Mouse (Mus musculus): ENCODE data around the gene Anapc2. TPM values are rescaled to one million over a fixed set of nuclear protein-coding genes. Genes with fewer than 3 reads are reported as not detected.

The Anapc2 gene
- total RNA-seq, 2 experiments from 2014 or later = 83.0 to 83.3 TPM

- no peak for DNase-seq
These were observed 32.6 kb downstream of the Anapc2 start for GRCm38 (mm10) chr2:25304657-25305541.

GRCm38 (mm10) chr2:25305587-25306359 is 33.5 kb downstream of the Anapc2 start:
- DNase-seq = no peak

- no peak for DNase-seq
These were observed 37.9 kb downstream of the Anapc2 start for GRCm38 (mm10) chr2:25310180-25310579.

GRCm38 (mm10) chr2:25310969-25311368 is 38.7 kb downstream of the Anapc2 start:
- DNase-seq = no peak

- no peak for DNase-seq
These were observed 39.2 kb downstream of the Anapc2 start for GRCm38 (mm10) chr2:25311491-25311891.

- peak; percentile 51 to 67 for DNase-seq
These were observed 46.1 kb downstream of the Anapc2 start for GRCm38 (mm10) chr2:25318119-25318966.

GRCm38 (mm10) chr2:25318971-25319773 is 46.9 kb downstream of the Anapc2 start, which contains the start of gene Grin1:
Grin1 (minus strand) TSS chr2:25319187.
- peak; percentile 86 to 88 for DNase-seq

- no peak for DNase-seq
These were observed 47.8 kb downstream of the Anapc2 start for GRCm38 (mm10) chr2:25320084-25320483.

- DNase-seq = no peak
These were observed 53.8 kb downstream of the Anapc2 start for GRCm38 (mm10) chr2:25326036-25326435.

GRCm38 (mm10) chr2:25328440-25328839 is 56.2 kb downstream of the Anapc2 start:
- no peak for DNase-seq

- DNase-seq = no peak
These were observed 59.2 kb downstream of the Anapc2 start for GRCm38 (mm10) chr2:25331470-25331869.

- peak; percentile 100 for DNase-seq
These were observed 60.2 kb downstream of the Anapc2 start, which contains the start of gene Man1b1 for GRCm38 (mm10) chr2:25332286-25333160. Man1b1 (plus strand) TSS chr2:25332338.

- no peak for DNase-seq
These were observed 61.3 kb downstream of the Anapc2 start for GRCm38 (mm10) chr2:25333569-25333968.

Other genes starting within 250 kb of the Anapc2 start
- gene Nsmf, start 218.1 kb upstream of the Anapc2 start, total RNA-seq (2021) = 100 to 1,000 TPM; 948 to 958 TPM
- gene Entpd8, start 192.2 kb upstream of the Anapc2 start, total RNA-seq (2021) = not detected
- not detected for gene Noxa1, start 177.3 kb upstream of the Anapc2 start, total RNA-seq (2021)
- 10 to 100 TPM; 21.3 to 21.5 TPM for gene Nrarp, start 91.7 kb upstream of the Anapc2 start, total RNA-seq (2021)
- gene Tor4a, start 75.6 kb upstream of the Anapc2 start, total RNA-seq (2021) = 1 to 10 TPM; 1.3 to 1.8 TPM
- 10 to 100 TPM; 55.1 to 58.1 TPM for gene Nelfb, start 61.0 kb upstream of the Anapc2 start, total RNA-seq (2021)
- not detected for gene Stpg3, start 57.8 kb upstream of the Anapc2 start, total RNA-seq (2021)
- not detected for gene Fam166a, start 53.7 kb upstream of the Anapc2 start, total RNA-seq (2021)
- 100 to 1,000 TPM; 309 to 323 TPM for gene Tubb4b, start 47.8 kb upstream of the Anapc2 start, total RNA-seq (2021)
- not detected for gene Slc34a3, start 38.1 kb upstream of the Anapc2 start, total RNA-seq (2021)
- not detected for gene Rnf224, start 35.7 kb upstream of the Anapc2 start, total RNA-seq (2021)
- gene Rnf208, start 30.2 kb upstream of the Anapc2 start, total RNA-seq (2021) = 100 to 1,000 TPM; 223 to 232 TPM
- gene Cysrt1, start 30.0 kb upstream of the Anapc2 start, total RNA-seq (2021) = not detected
- gene AL732309.1, start 25.6 kb upstream of the Anapc2 start, total RNA-seq (2021) = 1 to 10 TPM; 2.2 to 4.4 TPM
- gene Tmem203, start 17.0 kb upstream of the Anapc2 start, total RNA-seq (2021) = 10 to 100 TPM; 35.5 to 40.4 TPM
- gene Tprn, start 9.9 kb upstream of the Anapc2 start, total RNA-seq (2021) = 10 to 100 TPM; 19.4 to 23.1 TPM
- gene Ssna1, start within 50 bp of the Anapc2 start, total RNA-seq (2021) = 10 to 100 TPM; 65.0 to 69.4 TPM
- gene Tmem210, start 15.7 kb downstream of the Anapc2 start, total RNA-seq (2021) = not detected
- not detected for gene Lrrc26, start 17.4 kb downstream of the Anapc2 start, total RNA-seq (2021)
- gene Grin1, start 46.7 kb downstream of the Anapc2 start, total RNA-seq (2021) = 100 to 1,000 TPM; 420 to 431 TPM
- gene Man1b1, start 59.9 kb downstream of the Anapc2 start, total RNA-seq (2021) = 10 to 100 TPM; 50.6 to 52.3 TPM
- 10 to 100 TPM; 26.1 to 38.4 TPM for gene Dpp7, start 83.9 kb downstream of the Anapc2 start, total RNA-seq (2021)
- gene Uap1l1, start 93.2 kb downstream of the Anapc2 start, total RNA-seq (2021) = 10 to 100 TPM; 10.8 to 13.8 TPM
- 1 to 10 TPM; 3.7 to 4.6 TPM for gene Sapcd2, start 99.8 kb downstream of the Anapc2 start, total RNA-seq (2021)
- gene Entpd2, start 123.4 kb downstream of the Anapc2 start, total RNA-seq (2021) = 10 to 100 TPM; 14.9 to 16.1 TPM
- gene Npdc1, start 126.9 kb downstream of the Anapc2 start, total RNA-seq (2021) = 100 to 1,000 TPM; 422 to 431 TPM
- under 1 TPM; 0.87 to 0.94 TPM for gene Fut7, start 150.8 kb downstream of the Anapc2 start, total RNA-seq (2021)
- gene Abca2, start 156.2 kb downstream of the Anapc2 start, total RNA-seq (2021) = 100 to 1,000 TPM; 147 to 167 TPM
- gene Clic3, start 184.4 kb downstream of the Anapc2 start, total RNA-seq (2021) = under 1 TPM in 1 of 2 experiments, not detected in 1; 0.66 TPM
- gene Paxx, start 188.6 kb downstream of the Anapc2 start, total RNA-seq (2021) = 10 to 100 TPM; 46.2 to 62.8 TPM
- gene Ptgds, start 197.6 kb downstream of the Anapc2 start, total RNA-seq (2021) = 100 to 1,000 TPM; 435 to 800 TPM
- not detected for gene Lcn12, start 221.4 kb downstream of the Anapc2 start, total RNA-seq (2021)
- gene Fbxw5, start 228.3 kb downstream of the Anapc2 start, total RNA-seq (2021) = 100 to 1,000 TPM; 115 to 116 TPM
- 1 to 10 TPM in 1 of 2 experiments, under 1 TPM in 1; 0.88 to 1.5 TPM for gene C8g, start 229.2 kb downstream of the Anapc2 start, total RNA-seq (2021)